Mouse (Mus musculus) forebrain, embryonic 13.5 days (tissue): ENCODE measurements around the gene Rundc1. TPM values are rescaled to one million over a fixed set of nuclear protein-coding genes. Genes with fewer than 3 reads are reported as not detected.
"Not testable (repeated sequence)": the region's sequence is repeated elsewhere in the genome, so short reads cannot be mapped to it uniquely, and the experiment has no call there.

Source experiments
- ATAC-seq: fragments of 200-750 bp; cut with Nextera tagmentation; 2 replicates; pipeline ENCODE4 v1.8.0; 2017
- H3K27ac ChIP-seq: fragments of 300-500 bp; sonication (generic); 2 replicates; pipeline ENCODE4 v1.5.1; 2015; ENCODE audit warnings: inconsistent platforms, mild to moderate bottlenecking, moderate library complexity
- H3K27me3 ChIP-seq: fragments of 300-500 bp; sonication (generic); 2 replicates; pipeline ENCODE4 v1.6.1; 2015; ENCODE audit warnings: mild to moderate bottlenecking, inconsistent platforms
- H3K36me3 ChIP-seq: fragments of 300-500 bp; sonication (generic); 2 replicates; pipeline ENCODE4 v1.6.1; 2015; ENCODE audit warnings: mild to moderate bottlenecking, inconsistent platforms; ENCODE audit not compliant: poor library complexity, severe bottlenecking
- H3K4me1 ChIP-seq: fragments of 300-500 bp; sonication (generic); 2 replicates; pipeline ENCODE4 v1.6.1; 2015; ENCODE audit warnings: inconsistent platforms
- H3K4me2 ChIP-seq: fragments of 300-500 bp; sonication (generic); 2 replicates; pipeline ENCODE4 v1.6.1; 2015; ENCODE audit warnings: inconsistent platforms, mild to moderate bottlenecking, moderate library complexity
- H3K4me3 ChIP-seq: fragments of 300-500 bp; sonication (generic); 2 replicates; pipeline ENCODE4 v1.5.1; 2015; ENCODE audit warnings: mild to moderate bottlenecking, inconsistent platforms
- H3K9ac ChIP-seq: fragments of 300-500 bp; sonication (generic); 2 replicates; pipeline ENCODE4 v1.6.1; 2015; ENCODE audit warnings: mild to moderate bottlenecking, inconsistent platforms
- H3K9me3 ChIP-seq: fragments of 300-500 bp; sonication (generic); replicated peaks from 2 replicates; pipeline ENCODE4 v1.6.1; 2016; ENCODE audit warnings: inconsistent platforms
- WGBS: fragments of 180-500 bp; shearing (Covaris S2); methylation state at CpG from one replicate; pipeline ENCODE4 v1.1.7; 2015; 5-methylcytosine and 5-hydroxymethylcytosine counted together
- polyA plus RNA-seq: library from polyadenylated mRNA; unstranded; fragments of >200 nt; fragmentation: Nextera tagmentation; extraction: Ambion mirVana; gene quantifications from 2 replicates; pipeline ENCODE4 v1.2.1, GENCODE M21; 2015

The Rundc1 gene
- polyA plus RNA-seq, 1 experiment from 2014 or later: 24.2 TPM

DNA sequence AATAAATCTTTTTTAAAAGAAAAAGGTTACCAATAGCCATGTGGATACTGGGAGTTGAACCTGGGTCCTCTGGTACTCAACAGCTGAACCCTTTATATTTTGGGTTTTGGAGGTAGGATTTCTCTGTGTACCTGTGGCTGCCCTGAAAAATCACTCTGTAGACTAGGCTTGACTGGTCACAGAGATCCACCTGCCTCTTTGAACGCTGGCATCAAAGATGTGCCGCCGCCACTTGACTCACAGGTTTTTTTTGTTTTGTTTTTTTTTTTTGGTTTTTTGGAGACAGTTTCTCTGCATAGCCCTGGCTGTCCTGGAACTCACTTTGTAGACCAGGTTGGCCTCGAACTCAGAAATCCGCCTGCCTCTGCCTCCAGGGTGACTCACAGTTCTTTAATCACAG, 22.9 kb downstream of the Rundc1 start:
- H3K4me2 ChIP-seq: no peak overlapping the region
- H3K27ac ChIP-seq: no peak overlapping the region
- H3K9me3 ChIP-seq: no peaks in the 10 kb centered on the region
- H3K36me3 ChIP-seq: peaks cover 31% of the 10 kb centered on the region
- no peak overlapping the region for H3K4me3 ChIP-seq
- H3K9ac ChIP-seq: no peak overlapping the region
- WGBS: 88% methylated on average over 5 of the region's 5 CpGs
- peaks cover 23% of the 10 kb centered on the region for H3K4me1 ChIP-seq
- ATAC-seq: no peak
- H3K27me3 ChIP-seq: no peaks in the 10 kb centered on the region

DNA sequence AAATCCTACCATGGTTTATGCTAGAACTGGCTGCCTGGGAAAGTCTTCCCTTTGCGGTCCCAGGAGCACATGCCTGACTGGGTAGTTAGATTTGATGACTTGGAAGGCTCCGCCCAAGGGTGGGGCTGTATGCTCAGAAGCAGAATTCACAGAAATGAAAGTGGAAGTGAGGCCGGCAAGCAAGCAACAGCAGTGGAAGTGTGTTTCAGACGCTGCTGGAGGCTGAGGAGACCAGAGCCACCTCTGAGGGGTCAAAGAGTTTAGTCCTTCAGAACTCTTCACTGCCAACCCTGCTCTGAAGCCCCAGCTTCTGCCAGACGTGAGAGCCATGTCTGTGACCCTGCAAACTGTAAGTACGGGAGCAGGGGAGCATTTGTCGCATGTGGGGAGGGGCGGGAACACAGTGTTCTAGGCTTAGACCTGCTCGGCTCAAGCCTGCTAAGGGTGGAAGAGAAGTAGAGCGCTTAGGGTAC, 23.4 kb downstream of the Rundc1 start, which contains the start of gene Ifi35:
TSS of gene Ifi35 (plus strand) at position 134 of the 473 bp plus-strand sequence.
- no peak within 1 kb of the TSS for H3K9ac ChIP-seq
- ATAC-seq: no peak

DNA sequence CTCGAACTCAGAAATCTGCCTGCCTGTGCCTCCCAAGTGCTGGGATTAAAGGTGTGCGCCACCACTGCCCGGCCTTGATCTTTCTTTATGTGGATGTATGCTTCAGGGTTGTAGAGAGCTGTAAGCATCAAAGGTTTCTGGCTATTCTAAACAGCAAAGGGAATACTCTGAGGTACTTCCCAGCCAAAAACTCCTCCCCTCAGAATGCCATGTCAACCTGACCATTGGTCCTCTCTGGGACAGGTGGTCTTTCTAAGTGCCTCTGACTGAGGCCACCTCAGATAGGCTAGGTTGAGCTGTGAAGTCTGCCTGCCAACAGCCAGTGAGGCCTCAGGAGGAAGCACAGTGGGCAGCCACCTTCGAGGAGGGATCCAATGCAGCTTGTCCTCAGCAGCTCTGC, 24.0 kb downstream of the Rundc1 start:
- Histone ChIP-seq H3K36me3 (peaks cover 23% of the 10 kb centered on the region), H3K27me3 (no peaks in the 10 kb centered on the region), H3K27ac (no peak overlapping the region), H3K9ac (no peak overlapping the region), H3K4me1 (peaks cover 12% of the 10 kb centered on the region), H3K4me2 (no peak overlapping the region), H3K4me3 (no peak overlapping the region), H3K9me3 (no peaks in the 10 kb centered on the region)
- 78% methylated on average over 4 of the region's 4 CpGs for WGBS
- no peak for ATAC-seq

More for the DNA sequence above, 23.4 kb downstream of the Rundc1 start, which contains the start of gene Ifi35:
- Histone ChIP-seq H3K4me3 (0 out of 2 replicates have a peak within 1 kb of the TSS, but pooled peaks have one; percentile 10), H3K4me1 (peaks cover 18% of the 10 kb centered on the region), H3K9me3 (no peaks in the 10 kb centered on the region), H3K36me3 (peaks cover 29% of the 10 kb centered on the region), H3K4me2 (0 out of 2 replicates have a peak within 1 kb of the TSS, but pooled peaks have one; percentile 22), H3K27ac (no peak within 1 kb of the TSS), H3K27me3 (no peaks in the 10 kb centered on the region)
- WGBS: 44% methylated on average over 10 of the region's 10 CpGs

DNA sequence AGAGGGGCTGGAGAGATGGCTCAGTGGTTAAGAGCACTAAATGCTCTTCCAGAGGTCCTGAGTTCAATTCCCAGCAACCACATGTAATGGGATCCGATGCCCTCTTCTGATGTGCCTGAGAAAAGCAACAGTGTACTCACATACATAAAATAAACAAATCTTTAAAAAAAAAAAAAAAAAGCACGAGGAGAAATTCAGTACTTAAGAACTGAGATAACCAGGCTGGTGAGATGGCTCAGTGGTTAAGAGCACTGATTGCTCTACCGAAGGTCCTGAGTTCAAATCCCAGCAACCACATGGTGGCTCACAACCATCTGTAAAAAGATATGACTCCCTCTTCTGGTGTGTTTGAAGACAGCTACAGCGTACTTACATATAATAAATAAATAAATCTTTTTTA, 24.7 kb downstream of the Rundc1 start:
- H3K27me3 ChIP-seq, H3K9ac ChIP-seq, H3K4me2 ChIP-seq, H3K4me3 ChIP-seq, ATAC-seq, H3K9me3 ChIP-seq, H3K27ac ChIP-seq: not testable (repeated sequence)
- H3K4me1 ChIP-seq: peaks cover 10% of the 10 kb centered on the region
- 87% methylated on average over 4 of the region's 4 CpGs for WGBS
- peaks cover 16% of the 10 kb centered on the region for H3K36me3 ChIP-seq

DNA sequence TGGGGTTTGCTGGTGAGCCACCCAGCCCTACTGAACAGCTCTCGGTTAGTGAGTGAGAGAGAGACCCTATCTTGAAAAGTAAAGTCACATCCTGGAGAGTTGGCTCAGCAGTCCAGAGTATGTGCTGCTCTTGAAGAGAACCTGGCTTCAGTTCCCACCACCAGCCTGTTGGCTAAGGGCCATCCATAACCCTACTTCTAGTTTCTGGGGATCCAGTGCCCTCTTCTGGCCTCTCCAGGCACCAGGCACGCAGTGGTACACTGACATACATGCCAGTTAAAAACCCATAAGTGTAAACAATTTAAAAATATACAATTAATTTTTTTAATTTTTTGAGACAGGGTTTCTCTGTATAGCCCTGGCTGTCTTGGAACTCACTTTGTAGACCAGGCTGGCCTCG, 25.5 kb downstream of the Rundc1 start:
- no peak overlapping the region for H3K27ac ChIP-seq
- peaks cover 11% of the 10 kb centered on the region for H3K4me1 ChIP-seq
- no peaks in the 10 kb centered on the region for H3K9me3 ChIP-seq
- no peak overlapping the region for H3K4me2 ChIP-seq
- no peaks in the 10 kb centered on the region for H3K27me3 ChIP-seq
- no peak for ATAC-seq
- WGBS: 82% methylated on average over 3 of the region's 3 CpGs
- H3K9ac ChIP-seq: no peak overlapping the region
- no peak overlapping the region for H3K4me3 ChIP-seq
- H3K36me3 ChIP-seq: peaks cover 8% of the 10 kb centered on the region

DNA sequence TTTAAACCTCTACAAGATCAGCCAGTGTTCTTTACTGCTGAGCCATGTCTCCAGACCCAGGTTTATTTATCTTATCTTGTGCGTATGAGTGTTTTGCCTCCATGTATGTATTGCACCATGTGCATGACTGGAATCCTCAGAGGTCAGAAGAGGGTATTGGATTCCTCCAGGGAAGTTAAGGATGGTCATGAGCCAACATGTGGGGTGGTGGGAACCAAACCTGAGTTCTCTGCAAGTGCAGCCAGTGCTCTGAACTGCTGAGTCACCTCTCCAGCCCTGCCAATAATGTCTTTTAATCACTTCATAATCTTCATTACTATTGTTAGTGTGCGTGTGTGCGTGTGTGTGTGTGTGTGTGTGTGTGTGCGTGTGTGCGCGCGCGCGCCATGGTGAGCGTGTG, 26.7 kb downstream of the Rundc1 start:
- WGBS: 94% methylated on average over 10 of the region's 10 CpGs
- Histone ChIP-seq H3K4me3 (no peak overlapping the region), H3K27ac (no peak overlapping the region), H3K4me1 (peaks cover 11% of the 10 kb centered on the region), H3K27me3 (no peaks in the 10 kb centered on the region), H3K9me3 (no peaks in the 10 kb centered on the region), H3K4me2 (no peak overlapping the region), H3K9ac (no peak overlapping the region), H3K36me3 (no peaks in the 10 kb centered on the region)
- no peak for ATAC-seq

DNA sequence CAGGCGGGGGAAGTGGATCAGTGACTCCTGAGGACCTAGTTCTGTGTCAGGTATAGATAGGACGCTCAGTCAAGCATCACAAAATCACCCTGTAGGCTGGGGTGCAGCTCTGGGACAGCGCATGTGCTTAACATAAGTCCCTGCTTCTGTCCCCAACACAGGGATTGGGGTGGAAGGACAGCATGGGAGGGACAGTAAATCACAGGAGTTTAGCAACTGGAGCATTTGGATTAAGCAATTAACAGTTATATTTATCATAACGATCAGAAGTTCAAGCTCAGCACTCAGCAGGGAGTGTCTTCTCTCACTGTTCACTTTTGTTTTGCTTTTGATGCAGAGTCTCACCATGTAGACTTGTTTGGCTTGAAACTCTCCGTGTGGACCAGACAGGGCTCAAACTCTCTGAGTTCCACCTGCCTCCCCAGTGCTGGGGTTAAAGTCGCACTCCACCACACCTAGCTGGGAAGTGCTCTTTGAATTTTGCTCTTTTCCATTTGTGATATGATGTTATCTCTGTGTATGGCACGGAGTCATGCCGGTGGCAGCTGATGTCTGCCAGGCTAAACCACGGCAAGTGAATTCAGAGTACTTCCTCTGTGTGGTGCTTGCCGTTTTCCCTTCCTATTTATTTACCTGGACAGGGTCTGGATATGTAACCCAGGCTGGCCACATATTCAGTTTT, 27.3 kb downstream of the Rundc1 start:
- ATAC-seq: no peak
- WGBS: 72% methylated on average over 10 of the region's 10 CpGs
- H3K27me3 ChIP-seq: no peaks in the 10 kb centered on the region

DNA sequence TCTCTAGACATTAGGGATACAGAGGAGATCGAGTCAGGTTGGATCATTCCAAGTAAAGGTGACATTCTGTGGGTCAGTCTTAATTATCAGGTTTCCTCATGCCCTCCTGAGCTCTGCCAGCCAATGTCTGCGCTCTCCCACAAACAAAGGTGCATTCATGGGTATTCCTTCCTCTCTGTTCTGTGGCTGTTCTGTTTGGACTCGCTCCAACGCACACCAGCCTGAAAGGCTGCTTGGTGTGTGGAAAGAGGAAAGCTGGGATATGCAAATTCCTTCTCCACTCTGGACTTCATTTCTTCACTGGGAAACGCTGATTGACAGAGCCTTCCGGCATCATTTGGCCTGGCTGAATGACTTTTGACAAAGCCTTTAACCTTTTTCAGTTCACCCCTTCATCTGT, 29.8 kb downstream of the Rundc1 start:
- Histone ChIP-seq H3K27ac (peak overlapping the region; percentile 22), H3K9me3 (no peaks in the 10 kb centered on the region), H3K36me3 (peaks cover 29% of the 10 kb centered on the region), H3K4me2 (peak overlapping the region; percentile 15), H3K4me1 (peaks cover 11% of the 10 kb centered on the region), H3K27me3 (no peaks in the 10 kb centered on the region), H3K4me3 (no peak overlapping the region), H3K9ac (no peak overlapping the region)
- 15% methylated on average over 6 of the region's 6 CpGs for WGBS
- ATAC-seq: peak; percentile 48; the same call in 1 of the 2 replicates

More for the DNA sequence above, 27.3 kb downstream of the Rundc1 start:
- Histone ChIP-seq H3K4me1 (peaks cover 11% of the 10 kb centered on the region), H3K4me3 (no peak overlapping the region), H3K27ac (no peak overlapping the region), H3K4me2 (no peak overlapping the region), H3K9me3 (no peaks in the 10 kb centered on the region), H3K9ac (no peak overlapping the region), H3K36me3 (peaks cover 4% of the 10 kb centered on the region; the same call in 1 of the 2 replicates)

DNA sequence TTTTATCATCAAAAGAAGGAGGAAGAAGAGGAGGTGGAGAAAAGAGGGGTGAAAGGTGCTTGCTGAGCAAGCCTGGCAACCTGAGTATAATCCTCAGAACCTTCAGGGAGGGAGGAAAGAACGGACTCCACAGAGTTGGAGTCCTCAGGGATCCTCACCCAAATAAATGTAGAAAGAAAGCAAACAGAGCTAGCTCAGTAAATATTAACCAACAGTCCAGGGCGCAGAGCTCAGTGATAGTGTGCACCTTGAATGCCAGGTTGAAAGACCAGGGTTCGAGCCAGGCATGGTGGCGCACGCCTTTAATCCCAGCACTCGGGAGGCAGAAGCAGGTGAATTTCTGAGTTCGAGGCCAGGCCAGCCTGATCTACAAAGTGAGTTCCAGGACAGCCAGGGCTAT, 30.7 kb downstream of the Rundc1 start:
- no peak for ATAC-seq
- peaks cover 38% of the 10 kb centered on the region for H3K36me3 ChIP-seq
- H3K4me1 ChIP-seq: peaks cover 11% of the 10 kb centered on the region
- H3K27me3 ChIP-seq: no peaks in the 10 kb centered on the region
- H3K9ac ChIP-seq: no peak overlapping the region
- H3K9me3 ChIP-seq: no peaks in the 10 kb centered on the region
- H3K4me2 ChIP-seq: no peak overlapping the region
- no peak overlapping the region for H3K4me3 ChIP-seq
- no peak overlapping the region for H3K27ac ChIP-seq
- WGBS: 94% methylated on average over 7 of the region's 7 CpGs

DNA sequence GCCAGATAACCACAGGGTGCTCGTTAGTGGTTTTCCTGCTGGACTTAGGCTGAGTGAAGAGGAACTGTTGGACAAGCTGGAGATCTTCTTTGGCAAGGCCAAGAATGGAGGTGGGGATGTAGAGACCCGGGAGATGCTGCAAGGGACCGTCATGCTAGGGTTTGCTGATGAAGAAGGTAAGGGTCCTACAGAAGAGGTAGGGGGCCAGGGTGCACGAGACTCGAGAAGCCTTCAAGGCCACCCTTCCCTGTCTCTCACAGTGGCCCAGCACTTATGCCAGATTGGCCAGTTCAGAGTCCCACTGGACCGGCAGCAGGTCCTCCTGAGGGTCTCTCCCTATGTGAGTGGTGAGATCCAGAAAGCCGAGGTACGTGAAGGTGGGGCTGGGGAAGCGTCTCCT, 32.7 kb downstream of the Rundc1 start:
- peaks cover 57% of the 10 kb centered on the region for H3K36me3 ChIP-seq
- H3K9ac ChIP-seq: no peak overlapping the region
- no peak overlapping the region for H3K4me2 ChIP-seq
- no peak overlapping the region for H3K27ac ChIP-seq
- no peak overlapping the region for H3K4me3 ChIP-seq
- peaks cover 19% of the 10 kb centered on the region for H3K4me1 ChIP-seq
- no peak for ATAC-seq
- no peaks in the 10 kb centered on the region for H3K27me3 ChIP-seq
- 91% methylated on average over 9 of the region's 9 CpGs for WGBS
- H3K9me3 ChIP-seq: no peaks in the 10 kb centered on the region

DNA sequence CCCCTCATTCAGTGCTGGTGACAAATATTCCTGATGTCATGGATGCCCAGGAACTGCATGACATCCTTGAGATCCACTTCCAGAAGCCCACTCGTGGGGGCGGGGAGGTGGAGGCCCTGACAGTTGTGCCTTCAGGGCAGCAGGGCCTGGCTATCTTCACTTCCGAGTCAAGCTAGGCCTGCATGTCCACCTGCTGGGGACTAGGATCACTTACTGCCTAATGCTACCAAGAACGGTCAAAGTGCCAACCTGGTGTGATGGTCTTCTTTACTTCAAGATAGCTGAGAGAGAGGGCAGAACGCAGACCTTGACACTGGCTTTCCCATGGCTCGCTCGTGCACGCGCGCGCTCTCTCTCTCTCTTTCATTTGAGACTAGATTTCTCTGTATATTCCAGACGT, 33.3 kb downstream of the Rundc1 start:
- Histone ChIP-seq H3K27me3 (no peaks in the 10 kb centered on the region), H3K4me3 (no peak overlapping the region), H3K4me2 (no peak overlapping the region), H3K27ac (no peak overlapping the region), H3K4me1 (peaks cover 24% of the 10 kb centered on the region), H3K36me3 (peaks cover 62% of the 10 kb centered on the region), H3K9ac (no peak overlapping the region), H3K9me3 (no peaks in the 10 kb centered on the region)
- ATAC-seq: no peak
- WGBS: 88% methylated on average over 12 of the region's 12 CpGs

DNA sequence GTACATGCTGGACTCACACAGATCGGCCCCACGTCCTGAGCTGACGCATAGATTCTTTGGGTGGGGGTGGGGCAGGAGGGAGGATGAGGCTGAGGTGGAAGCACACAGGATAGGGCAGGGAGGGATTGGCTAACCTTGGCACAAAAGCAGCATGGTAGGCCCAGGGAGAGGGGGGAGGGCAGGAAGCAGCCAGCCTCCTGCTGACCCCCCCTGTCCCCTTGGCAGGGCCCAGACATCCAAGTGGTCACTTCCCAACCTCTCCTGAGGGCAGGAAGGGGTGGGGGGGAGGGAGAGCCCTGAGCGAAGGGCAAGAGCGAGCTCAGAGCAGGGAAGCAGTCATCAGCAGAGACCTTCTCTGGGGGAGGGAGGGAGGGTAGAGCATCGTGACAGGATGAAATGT, 34.8 kb downstream of the Rundc1 start:
- peaks cover 62% of the 10 kb centered on the region for H3K36me3 ChIP-seq
- H3K4me3 ChIP-seq: no peak overlapping the region
- no peak overlapping the region for H3K27ac ChIP-seq
- no peak overlapping the region for H3K4me2 ChIP-seq
- H3K9ac ChIP-seq: no peak overlapping the region
- H3K9me3 ChIP-seq: no peaks in the 10 kb centered on the region
- no peaks in the 10 kb centered on the region for H3K27me3 ChIP-seq
- no peak for ATAC-seq
- 50% methylated on average over 6 of the region's 6 CpGs for WGBS
- peaks cover 33% of the 10 kb centered on the region for H3K4me1 ChIP-seq

DNA sequence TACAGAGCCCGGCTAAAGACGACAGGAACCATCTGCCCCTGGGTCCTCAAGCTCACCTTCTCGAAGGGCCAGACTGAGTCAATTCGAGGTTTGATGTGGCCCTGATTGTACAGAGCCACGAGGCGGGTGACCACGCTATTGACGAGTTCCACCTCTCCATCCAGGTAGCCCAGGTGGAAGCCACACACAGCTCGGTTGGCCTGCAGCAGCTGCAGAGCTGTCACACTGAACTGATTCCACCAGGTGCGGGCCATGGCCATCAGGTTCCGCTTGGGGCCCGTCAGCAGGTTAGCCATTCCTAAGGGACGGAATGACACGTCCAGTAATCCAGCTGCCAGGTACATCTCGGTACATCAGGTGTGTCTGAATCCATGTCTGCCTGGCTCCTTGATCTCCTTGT, 35.4 kb downstream of the Rundc1 start:
- Histone ChIP-seq H3K36me3 (peaks cover 62% of the 10 kb centered on the region), H3K27ac (no peak overlapping the region), H3K4me2 (no peak overlapping the region), H3K9ac (no peak overlapping the region), H3K9me3 (no peaks in the 10 kb centered on the region), H3K4me1 (peaks cover 27% of the 10 kb centered on the region), H3K4me3 (no peak overlapping the region), H3K27me3 (no peaks in the 10 kb centered on the region)
- WGBS: 89% methylated on average over 15 of the region's 15 CpGs
- ATAC-seq: no peak
